Mouse (Mus musculus) embryonic fibroblast, embryonic 13.5 days (primary cell): ENCODE data around the gene Lekr1. TPM values are rescaled to one million over a fixed set of nuclear protein-coding genes. Genes with fewer than 3 reads are reported as not detected.

Source experiments
- H3K27ac ChIP-seq: 2 replicates; pipeline ENCODE4 v1.5.1; 2012; ENCODE audit warnings: low read length, control low read depth, inconsistent platforms; ENCODE audit not compliant: insufficient read depth
- H3K4me1 ChIP-seq: 2 replicates; pipeline ENCODE4 v1.6.1; 2011; ENCODE audit warnings: low read length; ENCODE audit not compliant: control insufficient read depth, insufficient read depth
- H3K4me3 ChIP-seq: 2 replicates; pipeline ENCODE4 v1.5.1; 2011; ENCODE audit warnings: mild to moderate bottlenecking, control low read depth, low read length; ENCODE audit not compliant: insufficient read depth
- CTCF ChIP-seq: IDR thresholded peaks from 2 replicates; pipeline ENCODE4 v1.5.1; 2011; ENCODE audit warnings: mild to moderate bottlenecking, control low read depth, low read length, moderate library complexity, borderline replicate concordance; ENCODE audit not compliant: insufficient read depth
- POLR2A ChIP-seq: IDR thresholded peaks from 2 replicates; pipeline ENCODE4 v1.6.1; 2011; ENCODE audit warnings: low read depth, mild to moderate bottlenecking, control low read depth, low read length, moderate library complexity
- polyA plus RNA-seq: library from polyadenylated mRNA; stranded (reverse); fragments of >200 nt; gene quantifications from 2 replicates; pipeline ENCODE4 v1.2.4, GENCODE M21; 2011; ENCODE audit warnings: low read depth; ENCODE audit not compliant: missing spikeins, insufficient read length

Lekr1 gene
- polyA plus RNA-seq, 1 experiment: 5.2 TPM

DNA sequence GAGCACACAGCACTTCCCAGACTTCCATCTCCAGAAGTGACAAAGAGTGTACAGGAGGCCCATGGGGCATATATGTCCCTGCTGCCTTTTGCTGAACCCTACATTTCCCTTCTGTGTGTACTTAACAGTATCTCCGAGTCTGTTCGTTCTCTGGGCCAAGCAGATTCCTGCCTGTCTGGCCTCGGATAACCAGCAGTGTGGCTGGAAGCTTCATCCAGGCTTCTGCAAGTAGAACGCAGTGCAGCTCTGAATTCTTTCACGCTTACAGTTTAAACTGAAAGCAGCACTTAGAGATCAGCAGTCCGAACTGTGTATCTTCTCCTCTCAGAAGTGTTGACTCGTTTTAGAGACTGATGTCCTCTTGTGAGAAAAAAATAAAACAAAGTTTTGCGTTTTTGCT lies 7.7 kb downstream of the Lekr1 start:
- H3K4me3 ChIP-seq: no peak overlapping the region
- H3K4me1 ChIP-seq: no peaks in the 10 kb centered on the region
- no peak overlapping the region for H3K27ac ChIP-seq
- TF ChIP-seq CTCF: no peak
- TF ChIP-seq POLR2A: no peak

DNA sequence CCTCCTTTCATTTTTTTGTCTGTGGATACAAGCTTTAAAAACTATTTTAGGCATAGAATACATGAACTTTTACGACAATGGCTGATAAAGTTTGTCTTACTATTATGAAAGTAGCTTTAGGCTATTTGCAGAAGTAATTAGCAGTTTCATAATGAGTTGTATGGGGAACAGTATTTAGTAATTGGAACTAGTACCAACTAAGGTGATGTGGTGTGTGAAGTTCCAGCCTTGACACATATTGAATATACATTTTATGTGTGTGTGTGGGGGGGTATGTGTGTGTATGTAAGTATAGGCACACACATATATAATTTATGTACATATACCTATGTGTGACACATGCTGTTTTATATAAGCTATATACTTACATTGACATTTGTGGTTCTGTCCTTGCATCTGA lies 14.6 kb downstream of the Lekr1 start:
- TF ChIP-seq CTCF (no peak), POLR2A (no peak)
- Histone ChIP-seq H3K27ac (no peak overlapping the region), H3K4me3 (no peak overlapping the region), H3K4me1 (no peaks in the 10 kb centered on the region)

DNA sequence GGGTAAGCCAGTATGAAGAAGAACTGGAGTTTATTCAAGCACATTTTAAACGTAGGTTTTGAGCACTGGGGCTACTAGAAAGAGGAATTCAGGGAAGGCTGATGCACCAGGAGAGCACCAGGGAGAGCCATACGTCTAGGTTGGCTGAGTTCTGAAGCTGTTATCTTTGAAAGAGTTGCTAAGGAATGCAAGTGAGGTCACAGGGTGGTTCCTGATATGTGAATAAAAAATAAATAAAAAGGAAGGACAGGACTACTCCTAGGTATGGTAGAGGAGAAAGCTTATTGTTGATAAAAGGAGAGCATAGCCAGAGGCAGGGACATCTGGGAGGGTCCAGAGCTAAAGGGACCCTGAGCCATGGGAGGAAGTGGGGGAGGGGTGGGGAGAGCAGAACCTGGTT lies 23.7 kb downstream of the Lekr1 start:
- H3K27ac ChIP-seq: no peak overlapping the region
- no peaks in the 10 kb centered on the region for H3K4me1 ChIP-seq
- no peak for TF ChIP-seq POLR2A
- no peak for TF ChIP-seq CTCF
- H3K4me3 ChIP-seq: no peak overlapping the region

DNA sequence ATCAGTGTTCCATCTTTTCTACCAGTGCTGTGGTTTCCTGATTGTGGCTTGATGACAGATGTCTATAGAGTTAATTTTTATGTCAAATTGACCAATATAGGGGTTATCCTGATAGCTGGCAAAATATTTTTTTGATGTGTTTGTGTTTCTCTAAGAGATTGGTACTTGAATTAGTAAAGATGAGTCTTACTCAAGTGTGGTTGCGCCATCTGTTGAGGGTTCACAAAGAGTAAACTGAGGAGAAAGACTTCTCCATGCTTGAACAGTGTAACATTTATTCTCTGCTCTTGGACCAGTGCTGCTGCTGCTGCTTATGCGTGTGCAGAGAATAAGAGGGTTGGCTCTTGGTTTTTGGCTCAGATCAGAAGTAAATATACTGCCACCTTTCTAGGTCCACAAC lies 24.8 kb downstream of the Lekr1 start:
- TF ChIP-seq POLR2A (no peak), CTCF (no peak)
- Histone ChIP-seq H3K4me1 (no peaks in the 10 kb centered on the region), H3K27ac (no peak overlapping the region), H3K4me3 (no peak overlapping the region)

DNA sequence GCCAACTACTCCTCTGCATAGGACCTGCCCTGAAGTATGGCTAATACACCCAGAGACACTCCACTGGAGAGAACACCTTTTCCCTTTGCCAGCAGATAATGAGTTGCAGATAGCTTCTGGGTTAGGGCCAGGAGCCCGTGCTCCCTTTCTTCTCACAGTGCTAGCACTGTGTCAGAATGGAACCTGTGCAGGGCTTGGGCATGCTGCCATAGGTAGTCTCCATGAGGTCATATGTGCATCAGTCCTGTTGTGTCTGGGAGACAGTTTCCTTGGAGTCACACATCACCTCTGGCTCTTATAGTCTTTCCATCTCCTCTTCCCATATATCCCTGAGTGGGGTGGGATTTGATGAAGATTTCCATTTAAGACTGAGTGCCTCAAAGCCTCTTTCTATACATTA lies 33.7 kb downstream of the Lekr1 start:
- TF ChIP-seq CTCF (no peak), POLR2A (no peak)
- no peak overlapping the region for H3K27ac ChIP-seq
- no peak overlapping the region for H3K4me3 ChIP-seq
- no peaks in the 10 kb centered on the region for H3K4me1 ChIP-seq

DNA sequence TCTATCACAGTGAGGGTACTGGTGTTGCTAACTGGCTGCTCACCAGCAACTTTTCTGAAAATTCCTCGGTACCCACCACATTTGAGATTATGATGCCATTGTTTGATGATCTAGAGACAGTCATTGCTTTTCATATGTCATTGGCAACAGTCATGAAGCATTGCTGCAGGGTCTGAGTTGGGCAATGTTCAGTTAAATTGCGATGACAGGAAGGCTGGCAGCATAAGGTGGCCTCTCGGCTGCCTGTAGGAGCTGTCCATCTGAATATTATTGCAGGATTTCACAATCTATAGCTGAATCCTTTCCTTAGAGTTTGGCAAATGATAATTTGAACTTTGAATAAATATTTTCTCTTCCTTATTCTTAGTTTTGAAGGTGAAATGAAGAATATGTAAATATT lies 48.3 kb downstream of the Lekr1 start:
- no peaks in the 10 kb centered on the region for H3K4me1 ChIP-seq
- no peak overlapping the region for H3K4me3 ChIP-seq
- no peak overlapping the region for H3K27ac ChIP-seq
- TF ChIP-seq CTCF (no peak), POLR2A (no peak)

DNA sequence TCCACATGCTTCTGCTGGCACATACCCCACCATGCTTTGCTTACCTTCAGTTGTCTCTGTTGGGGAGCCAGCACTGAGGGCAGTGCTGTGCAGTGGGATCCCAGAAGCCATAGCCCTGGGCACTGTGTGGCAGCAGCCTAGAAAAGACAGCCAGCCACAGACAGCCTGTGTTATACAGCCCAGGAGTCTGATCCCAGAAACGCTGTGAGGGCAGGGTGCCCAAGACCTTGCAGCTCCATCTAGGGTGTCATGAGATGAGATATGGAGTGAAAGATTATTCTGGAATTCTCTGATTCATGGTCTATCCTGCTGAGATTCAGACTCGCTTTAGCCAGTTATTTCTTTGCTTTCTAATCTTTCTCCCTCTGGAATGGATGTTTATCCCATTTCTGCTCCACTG lies 51.4 kb downstream of the Lekr1 start:
- Histone ChIP-seq H3K4me1 (no peaks in the 10 kb centered on the region), H3K4me3 (no peak overlapping the region), H3K27ac (no peak overlapping the region)
- no peak for TF ChIP-seq POLR2A
- TF ChIP-seq CTCF: no peak

DNA sequence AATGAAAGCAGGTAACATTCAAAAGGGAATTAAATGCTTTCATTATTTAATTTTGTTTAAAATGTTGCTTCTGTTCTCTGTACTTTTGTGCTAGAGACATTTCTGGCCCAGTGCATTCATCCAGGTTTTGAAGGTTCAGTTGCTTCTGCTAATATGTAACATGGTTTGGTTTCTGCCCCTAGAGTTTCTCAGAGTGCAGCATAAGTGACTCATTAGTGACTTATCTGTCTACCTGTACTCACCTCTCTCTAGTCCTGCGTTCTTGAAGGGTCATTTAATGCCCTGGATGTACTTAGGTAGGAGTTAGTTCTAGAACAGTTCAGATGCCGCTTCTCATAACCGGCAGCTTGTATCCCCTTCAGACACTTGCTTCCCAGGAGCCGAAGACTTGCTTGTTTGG lies 56.9 kb downstream of the Lekr1 start:
- TF ChIP-seq CTCF: no peak
- no peak for TF ChIP-seq POLR2A
- no peak overlapping the region for H3K4me3 ChIP-seq
- no peak overlapping the region for H3K27ac ChIP-seq
- H3K4me1 ChIP-seq: no peaks in the 10 kb centered on the region

DNA sequence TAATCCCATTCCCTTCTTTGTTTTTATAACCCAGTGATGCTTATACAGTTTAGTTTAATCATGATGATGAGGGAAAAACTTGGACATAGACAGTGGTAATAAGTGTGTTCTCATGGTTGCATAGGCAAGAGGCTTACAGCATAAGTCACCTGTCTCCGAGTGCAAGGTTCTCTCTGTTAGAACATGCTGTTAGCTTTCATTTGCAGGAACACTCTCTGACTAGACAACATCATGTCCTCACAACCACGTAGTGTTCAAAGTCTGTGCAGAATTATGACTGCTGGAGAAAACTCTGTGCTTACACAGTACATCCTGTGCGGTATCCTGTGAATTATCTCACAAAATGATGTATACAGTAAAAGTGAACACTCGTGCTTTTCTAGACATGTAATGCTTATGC lies 57.6 kb downstream of the Lekr1 start:
- TF ChIP-seq POLR2A (no peak), CTCF (no peak)
- no peak overlapping the region for H3K27ac ChIP-seq
- no peak overlapping the region for H3K4me3 ChIP-seq
- H3K4me1 ChIP-seq: no peaks in the 10 kb centered on the region

DNA sequence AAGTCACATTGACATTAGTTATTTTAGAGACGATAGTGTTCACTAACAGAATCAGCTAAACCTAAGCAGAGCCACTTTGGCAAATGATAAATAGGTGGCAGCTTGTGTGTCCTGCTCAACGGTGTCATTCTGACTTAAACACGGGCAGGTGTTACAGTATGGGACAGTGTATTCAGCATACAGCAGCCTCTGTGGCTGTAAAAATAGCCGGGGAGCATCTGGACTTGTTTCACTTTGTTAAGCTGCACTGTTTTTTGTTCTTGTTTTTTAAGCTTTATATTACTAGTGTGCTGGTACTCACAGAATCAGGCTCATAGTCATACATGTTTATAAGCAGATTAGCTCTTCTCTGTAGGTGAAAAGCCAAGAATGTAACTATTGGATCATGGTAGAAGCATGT lies 71.8 kb downstream of the Lekr1 start:
- H3K4me3 ChIP-seq: no peak overlapping the region
- H3K27ac ChIP-seq: no peak overlapping the region
- H3K4me1 ChIP-seq: peaks cover 4% of the 10 kb centered on the region; the same call in 1 of the 2 replicates
- TF ChIP-seq POLR2A: no peak
- no peak for TF ChIP-seq CTCF

DNA sequence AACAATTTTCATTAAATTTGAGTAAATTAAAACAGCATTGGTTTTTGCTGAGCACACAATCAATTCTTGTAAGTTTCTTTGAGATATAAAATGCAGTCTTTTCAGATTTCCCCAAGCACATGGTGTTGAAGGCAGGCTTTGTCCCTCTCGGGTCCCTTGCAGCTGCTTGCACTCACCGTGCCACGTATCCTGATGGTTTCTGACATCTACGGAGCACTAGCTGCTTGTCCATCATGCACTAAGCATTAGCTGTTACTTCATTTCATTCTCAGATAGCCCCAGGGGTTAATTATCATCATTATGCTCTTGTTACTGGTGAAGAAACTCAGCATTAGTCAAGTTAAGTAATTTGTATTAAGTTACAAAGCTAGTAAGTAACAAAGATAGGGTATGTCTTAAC lies 78.9 kb downstream of the Lekr1 start:
- Histone ChIP-seq H3K4me1 (no peaks in the 10 kb centered on the region), H3K4me3 (no peak overlapping the region), H3K27ac (no peak overlapping the region)
- no peak for TF ChIP-seq CTCF
- no peak for TF ChIP-seq POLR2A
